Mouse (Mus musculus): ENCODE results near the gene Elf4. TPM values are rescaled to one million over a fixed set of nuclear protein-coding genes. Genes with fewer than 3 reads are reported as not detected.

Gene Elf4
- 1 to 10 TPM; 5.7 to 6.6 TPM for total RNA-seq (2021)

GRCm38 (mm10) chrX:48462754-48463507 is at the start of gene Elf4:
Elf4 (minus strand) TSS chrX:48463132.
- intact Hi-C loops (cut with DNase I) = loop anchor here (2.0 kb wide), 1 partner anchor 40 kb away; no protein-coding TSS in a partner anchor
- peak; percentile 76 to 82 for DNase-seq

GRCm38 (mm10) chrX:48493763-48494162 is 30.8 kb upstream of the Elf4 start:
- intact Hi-C loops (cut with DNase I) = no loop called here
- no peak for DNase-seq

- DNase-seq = no peak
Observed at GRCm38 (mm10) chrX:48481687-48482086, 18.8 kb upstream of the Elf4 start.

GRCm38 (mm10) chrX:48481095-48481494 is 18.2 kb upstream of the Elf4 start:
- intact Hi-C loops (cut with DNase I) = no loop called here
- no peak for DNase-seq

More at GRCm38 (mm10) chrX:48481687-48482086, 18.8 kb upstream of the Elf4 start:
- intact Hi-C loops (cut with DNase I) = no loop called here

GRCm38 (mm10) chrX:48467355-48467946 is 4.5 kb upstream of the Elf4 start:
- no peak for DNase-seq
- intact Hi-C loops (cut with DNase I) = no loop called here

- DNase-seq = no peak
- intact Hi-C loops (cut with DNase I) = no loop called here
Observed at GRCm38 (mm10) chrX:48466174-48466573, 3.2 kb upstream of the Elf4 start.

GRCm38 (mm10) chrX:48464436-48464835 is 1.5 kb upstream of the Elf4 start:
- DNase-seq = no peak
- intact Hi-C loops (cut with DNase I) = no loop called here

- intact Hi-C loops (cut with DNase I) = loop anchor here (2.0 kb wide), 1 partner anchor 41 kb away; no protein-coding TSS in a partner anchor
- no peak for DNase-seq
Observed at GRCm38 (mm10) chrX:48463636-48464035, 704 bp upstream of the Elf4 start.

- intact Hi-C loops (cut with DNase I) = loop anchor here (2.0 kb wide), 1 partner anchor 39 kb away; no protein-coding TSS in a partner anchor
- DNase-seq = no peak
Observed at GRCm38 (mm10) chrX:48462297-48462696, 635 bp downstream of the Elf4 start.

- intact Hi-C loops (cut with DNase I) = no loop called here
- no peak for DNase-seq
Observed at GRCm38 (mm10) chrX:48461006-48461405, 1.9 kb downstream of the Elf4 start.

GRCm38 (mm10) chrX:48460496-48460895 is 2.4 kb downstream of the Elf4 start:
- no peak for DNase-seq
- intact Hi-C loops (cut with DNase I) = no loop called here

GRCm38 (mm10) chrX:48456956-48457355 is 6.0 kb downstream of the Elf4 start:
- no peak for DNase-seq
- intact Hi-C loops (cut with DNase I) = no loop called here

GRCm38 (mm10) chrX:48455018-48455417 is 7.9 kb downstream of the Elf4 start:
- intact Hi-C loops (cut with DNase I) = no loop called here
- DNase-seq = no peak

- intact Hi-C loops (cut with DNase I) = no loop called here
- no peak for DNase-seq
Observed at GRCm38 (mm10) chrX:48454495-48454878, 8.4 kb downstream of the Elf4 start.

GRCm38 (mm10) chrX:48453736-48454494 is 9.0 kb downstream of the Elf4 start:
- intact Hi-C loops (cut with DNase I) = no loop called here
- DNase-seq = peak; percentile 75 to 76

GRCm38 (mm10) chrX:48452931-48453673 is 9.8 kb downstream of the Elf4 start:
- intact Hi-C loops (cut with DNase I) = no loop called here
- peak; percentile 28 to 54 for DNase-seq

- intact Hi-C loops (cut with DNase I) = no loop called here
- DNase-seq = peak; percentile 18 to 43
Observed at GRCm38 (mm10) chrX:48452231-48452890, 10.6 kb downstream of the Elf4 start.

- intact Hi-C loops (cut with DNase I) = no loop called here
- DNase-seq = no peak
Observed at GRCm38 (mm10) chrX:48449646-48450045, 13.3 kb downstream of the Elf4 start.

GRCm38 (mm10) chrX:48444677-48445076 is 18.3 kb downstream of the Elf4 start:
- intact Hi-C loops (cut with DNase I) = no loop called here
- DNase-seq = no peak

- DNase-seq = peak; percentile 16 to 31
- intact Hi-C loops (cut with DNase I) = no loop called here
Observed at GRCm38 (mm10) chrX:48441954-48442353, 21.0 kb downstream of the Elf4 start.
